Mouse (Mus musculus) adrenal gland, adult (tissue): ENCODE results near the gene Tbc1d25.

Experiments
- DNase-seq, 2 experiments: peaks; one replicate each; pipeline ENCODE4 v3.0.0; 2022 to 2023; ENCODE audit warnings: low spot score in 1 of 2; ENCODE audit not compliant: inconsistent age in 2 of 2

The Tbc1d25 gene

DNA sequence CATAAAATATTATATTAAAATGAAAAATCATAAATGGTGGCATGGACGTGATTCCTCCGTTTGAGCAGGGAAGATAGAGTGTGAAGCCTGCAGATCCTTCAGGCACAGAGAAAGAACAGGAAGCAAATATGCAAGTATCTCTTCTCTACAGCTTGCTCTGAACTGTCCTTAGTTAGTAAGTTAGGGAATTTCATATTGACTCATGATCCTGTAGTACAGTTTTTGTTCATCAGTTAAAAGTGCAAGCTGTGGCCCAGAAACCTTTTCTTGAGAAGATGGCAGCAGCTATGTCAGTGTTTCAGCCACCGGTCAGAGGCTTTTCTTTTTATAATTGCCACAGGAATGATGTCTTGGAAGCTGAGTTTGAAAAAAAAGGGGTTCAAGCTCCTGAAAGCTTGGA is 71.0 kb downstream of the Tbc1d25 start:
- no peak for DNase-seq
